In genomic region chr10:52690334-52690991, GRCm38 (mm10) we compare ENCODE assay signal across 8 mouse cellular contexts. TPM values are rescaled to one million over a fixed set of nuclear protein-coding genes. Genes with fewer than 3 reads are reported as not detected.
DNase-seq lines count a peak whose midpoint lies in the region; ATAC-seq and TF ChIP-seq lines count a peak whose summit lies in the region.

Slc35f1 (plus strand) TSS chr10:52690533.

- H3K27ac ChIP-seq in limb, embryonic 10.5 days: peak within 1 kb of the TSS; percentile 83
- peak within 1 kb of the TSS; percentile 92 for H3K27ac ChIP-seq in midbrain, embryonic 15.5 days
- no peak within 1 kb of the TSS for H3K27ac ChIP-seq in testis, adult 2 months (ENCODE audit: control insufficient read depth, insufficient read depth, low read depth, low read length)

- H3K9me3 ChIP-seq in limb, embryonic 10.5 days (replicated peaks): no peaks in the 10 kb centered on the region
- no peaks in the 10 kb centered on the region for H3K9me3 ChIP-seq in midbrain, embryonic 15.5 days

- H3K27me3 ChIP-seq in limb, embryonic 10.5 days (ENCODE audit: low read depth, poor library complexity, severe bottlenecking): peaks cover 14% of the 10 kb centered on the region; the same call in 1 of the 2 replicates
- H3K27me3 ChIP-seq in midbrain, embryonic 15.5 days (replicated peaks): no peaks in the 10 kb centered on the region
- no peaks in the 10 kb centered on the region for H3K27me3 ChIP-seq in testis, adult 2 months (ENCODE audit: control insufficient read depth, insufficient read depth, low read length)

- peak within 1 kb of the TSS; percentile 82 for H3K4me2 ChIP-seq in midbrain, embryonic 15.5 days

- peak; percentile 5 to 41 for DNase-seq in heart, adult 18-20 months
- no peak for DNase-seq in heart, postnatal 25 days (ENCODE audit: low spot score)
- peak; percentile 90 for DNase-seq in embryo, embryonic 11 days
- peak; percentile 18 to 34 for DNase-seq in gastrocnemius, postnatal 36 days
- DNase-seq in kidney, adult 18-20 months: peak; percentile 57
- peak; percentile 93 for DNase-seq in limb, embryonic 10.5 days (ENCODE audit: low spot score)

- no peak for TF ChIP-seq POLR2A in testis, adult 2 months (IDR thresholded peaks at IDR 0.05; ENCODE audit: control insufficient read depth, low read depth, low read length)

- WGBS in limb, embryonic 10.5 days: under 1% methylated on average over 54 of the region's 54 CpGs
- WGBS in midbrain, embryonic 15.5 days: under 1% methylated on average over 54 of the region's 54 CpGs

- H3K4me1 ChIP-seq in limb, embryonic 10.5 days: peaks cover 12% of the 10 kb centered on the region
- peaks cover 18% of the 10 kb centered on the region for H3K4me1 ChIP-seq in midbrain, embryonic 15.5 days
- H3K4me1 ChIP-seq in testis, adult 2 months (ENCODE audit: control insufficient read depth, insufficient read depth, low read length): peaks cover 11% of the 10 kb centered on the region

- peak; percentile 56 for TF ChIP-seq CTCF in testis, adult 2 months (IDR thresholded peaks at IDR 0.05; ENCODE audit: control insufficient read depth, insufficient read depth, insufficient replicate concordance, low read depth, low read length)

- H3K36me3 ChIP-seq in limb, embryonic 10.5 days: no peaks in the 10 kb centered on the region
- H3K36me3 ChIP-seq in midbrain, embryonic 15.5 days (replicated peaks): no peaks in the 10 kb centered on the region
- H3K36me3 ChIP-seq in testis, adult 2 months (ENCODE audit: control insufficient read depth, insufficient read depth, low read length): no peaks in the 10 kb centered on the region

- peak; percentile 93 for ATAC-seq in midbrain, embryonic 15.5 days (replicated peaks)

- peak within 1 kb of the TSS; percentile 99 for H3K9ac ChIP-seq in midbrain, embryonic 15.5 days

- intact Hi-C loops in heart, postnatal 25 days (cut with DNase I): no loop called here
- intact Hi-C loops in gastrocnemius, postnatal 36 days (cut with DNase I): no loop called here

- peak within 1 kb of the TSS; percentile 75 for H3K4me3 ChIP-seq in limb, embryonic 10.5 days
- H3K4me3 ChIP-seq in midbrain, embryonic 15.5 days: peak within 1 kb of the TSS; percentile 98
- peak within 1 kb of the TSS; percentile 64 for H3K4me3 ChIP-seq in testis, adult 2 months (ENCODE audit: control insufficient read depth, low read depth, low read length)

RNA-seq across cellular contexts. Expression of gene Slc35f1, which starts in this region (rescaled TPM):
- total RNA-seq in heart, adult 18-20 months (2021): under 1 TPM; 0.67 to 0.80 TPM
- total RNA-seq in heart, postnatal 25 days (2021): under 1 TPM; 0.67 to 0.81 TPM
- total RNA-seq in gastrocnemius, postnatal 36 days (2021): under 1 TPM; 0.33 to 0.44 TPM
- 0.88 and 1.7 TPM in 2 replicates for polyA plus RNA-seq in limb, embryonic 10.5 days (2016; fragmentation: Nextera tagmentation; extraction: Ambion mirVana)
- polyA plus RNA-seq in midbrain, embryonic 15.5 days (2015; fragmentation: Nextera tagmentation; extraction: Ambion mirVana): 47.3 and 49.7 TPM in 2 replicates
- polyA plus RNA-seq in testis, adult 2 months (2012; rRNA removed): 0.02 TPM in 2 replicates

Comparison
In these comparisons a context has a peak if more than half of its experiments do, and no peak if none do; other contexts are left out.
1. RNA of gene Slc35f1 (polyA plus RNA-seq): 47.3 to 49.7 TPM in midbrain, embryonic 15.5 days; 0.88 to 1.7 TPM in limb, embryonic 10.5 days and 0.02 TPM in testis, adult 2 months; every median in the first group is over 10 times any median in the second.
2. Peak in DNase-seq in heart, adult 18-20 months; RNA of the gene not detected or under 1 TPM.
3. Peak in DNase-seq in gastrocnemius, postnatal 36 days; RNA of the gene not detected or under 1 TPM.
4. Peak in every context shown above with its lines, with median percentiles within 50 percentile points of each other: H3K4me3 ChIP-seq.